Mouse (Mus musculus): ENCODE measurements around the gene Map3k5. TPM values are rescaled to one million over a fixed set of nuclear protein-coding genes. Genes with fewer than 3 reads are reported as not detected.

Map3k5 gene
- polyA plus RNA-seq, 1 experiment from 2014 or later: 0.99 TPM

GRCm38 (mm10) chr10:20153507-20153906 is 219.2 kb downstream of the Map3k5 start:
- H3K9ac ChIP-seq (ENCODE audit: low read length): no peak overlapping the region
- WGBS: 49% methylated on average over 2 of the region's 2 CpGs
- no peaks in the 10 kb centered on the region for H3K9me3 ChIP-seq (ENCODE audit: control insufficient read depth, low read length)
- no peak overlapping the region for H3K4me3 ChIP-seq (ENCODE audit: low read depth, low read length)
- no peaks in the 10 kb centered on the region for H3K36me3 ChIP-seq (ENCODE audit: control insufficient read depth, insufficient read depth, low read length)
- no peak overlapping the region for H3K4me2 ChIP-seq (ENCODE audit: low read depth, severe bottlenecking)
- DNase-seq (ENCODE audit: low spot score): no peak
- H3K27me3 ChIP-seq (ENCODE audit: control insufficient read depth, insufficient read depth, low read length): peaks cover 15% of the 10 kb centered on the region
- no peak overlapping the region for H3K27ac ChIP-seq (replicated peaks; ENCODE audit: low read depth, low read length)
- no peak for ATAC-seq (ENCODE audit: insufficient number of reproducible peaks, low FRiP score, low TSS enrichment, low read depth)
- no peaks in the 10 kb centered on the region for H3K4me1 ChIP-seq (ENCODE audit: control insufficient read depth, insufficient read depth, low read length)

DNA sequence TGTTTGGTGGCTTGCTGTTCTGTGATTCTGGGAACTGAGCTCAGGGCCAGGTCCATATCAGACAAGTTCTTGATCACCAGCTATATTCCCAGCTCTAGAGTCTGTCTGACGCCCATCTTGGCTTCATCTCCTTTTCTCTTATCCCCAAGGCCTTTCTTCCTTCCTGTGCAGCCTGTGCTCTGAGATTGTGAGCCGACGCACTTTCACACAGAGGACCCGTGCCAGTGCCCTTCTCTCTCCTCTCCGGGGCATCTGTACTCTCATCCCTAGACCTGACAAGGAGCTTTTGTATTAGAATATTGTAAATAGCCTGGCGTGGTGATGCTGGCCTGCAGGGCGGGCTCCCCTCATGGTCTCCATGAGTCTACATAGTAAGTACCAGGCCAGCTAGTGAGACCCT is 221.1 kb downstream of the Map3k5 start:
- Histone ChIP-seq H3K27ac (replicated peaks; ENCODE audit: low read depth, low read length) (no peak overlapping the region), H3K4me1 (ENCODE audit: control insufficient read depth, insufficient read depth, low read length) (no peaks in the 10 kb centered on the region), H3K4me2 (ENCODE audit: low read depth, severe bottlenecking) (no peak overlapping the region), H3K4me3 (ENCODE audit: low read depth, low read length) (no peak overlapping the region), H3K36me3 (ENCODE audit: control insufficient read depth, insufficient read depth, low read length) (no peaks in the 10 kb centered on the region), H3K9me3 (ENCODE audit: control insufficient read depth, low read length) (no peaks in the 10 kb centered on the region), H3K9ac (ENCODE audit: low read length) (no peak overlapping the region), H3K27me3 (ENCODE audit: control insufficient read depth, insufficient read depth, low read length) (peaks cover under 1% of the 10 kb centered on the region; the same call in 1 of the 2 replicates)
- WGBS: 83% methylated on average over 7 of the region's 7 CpGs
- ATAC-seq (ENCODE audit: insufficient number of reproducible peaks, low FRiP score, low TSS enrichment, low read depth) (no peak), DNase-seq (ENCODE audit: low spot score) (no peak)

DNA sequence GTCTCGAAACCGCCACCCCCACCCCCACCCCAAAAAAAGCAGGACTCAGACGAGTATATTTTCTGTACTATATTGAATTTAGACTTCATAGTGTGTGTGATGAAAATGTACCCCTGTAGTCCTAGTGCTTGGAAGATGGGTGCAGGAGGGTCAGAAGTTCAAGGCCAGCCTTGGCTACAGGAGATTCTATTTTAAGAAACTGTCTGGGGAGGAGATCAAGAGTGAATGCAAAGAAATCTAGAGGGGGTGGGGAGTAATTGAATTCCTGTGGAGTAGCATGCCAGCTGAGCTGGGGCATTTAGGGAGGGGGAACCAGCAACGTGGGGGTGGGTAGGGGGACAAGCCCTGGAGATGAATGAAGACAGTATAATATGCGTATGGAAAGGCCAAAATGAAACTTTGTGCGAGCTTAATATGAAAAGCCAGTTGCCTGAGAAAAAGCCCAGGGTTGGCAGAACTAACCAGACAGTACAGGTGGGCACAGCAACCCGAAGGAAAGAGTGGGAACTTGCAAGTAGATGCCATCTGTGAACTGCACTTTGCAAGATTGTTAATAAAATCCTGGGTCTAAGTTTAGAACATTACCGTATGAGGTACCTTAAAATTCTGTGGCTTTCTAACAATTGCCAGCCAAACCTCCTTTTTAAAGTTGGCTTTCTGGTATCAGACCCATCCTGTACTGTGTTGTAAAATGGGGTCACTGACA is 222.9 kb downstream of the Map3k5 start:
- Histone ChIP-seq H3K4me1 (ENCODE audit: control insufficient read depth, insufficient read depth, low read length) (no peaks in the 10 kb centered on the region), H3K9ac (ENCODE audit: low read length) (no peak overlapping the region), H3K4me2 (ENCODE audit: low read depth, severe bottlenecking) (no peak overlapping the region), H3K9me3 (ENCODE audit: control insufficient read depth, low read length) (no peaks in the 10 kb centered on the region), H3K27me3 (ENCODE audit: control insufficient read depth, insufficient read depth, low read length) (no peaks in the 10 kb centered on the region), H3K27ac (replicated peaks; ENCODE audit: low read depth, low read length) (no peak overlapping the region), H3K4me3 (ENCODE audit: low read depth, low read length) (no peak overlapping the region), H3K36me3 (ENCODE audit: control insufficient read depth, insufficient read depth, low read length) (no peaks in the 10 kb centered on the region)
- ATAC-seq (ENCODE audit: insufficient number of reproducible peaks, low FRiP score, low TSS enrichment, low read depth): no peak
- DNase-seq (ENCODE audit: low spot score): no peak
- 86% methylated on average over 8 of the region's 8 CpGs for WGBS

- no peak overlapping the region for H3K4me2 ChIP-seq (ENCODE audit: low read depth, severe bottlenecking)
- no peak overlapping the region for H3K27ac ChIP-seq (replicated peaks; ENCODE audit: low read depth, low read length)
- no peaks in the 10 kb centered on the region for H3K36me3 ChIP-seq (ENCODE audit: control insufficient read depth, insufficient read depth, low read length)
- H3K4me1 ChIP-seq (ENCODE audit: control insufficient read depth, insufficient read depth, low read length): no peaks in the 10 kb centered on the region
- no peak overlapping the region for H3K4me3 ChIP-seq (ENCODE audit: low read depth, low read length)
- ATAC-seq (ENCODE audit: insufficient number of reproducible peaks, low FRiP score, low TSS enrichment, low read depth) (no peak), DNase-seq (ENCODE audit: low spot score) (no peak)
- 49% methylated on average over 4 of the region's 4 CpGs for WGBS
- no peaks in the 10 kb centered on the region for H3K9me3 ChIP-seq (ENCODE audit: control insufficient read depth, low read length)
- no peak overlapping the region for H3K9ac ChIP-seq (ENCODE audit: low read length)
- H3K27me3 ChIP-seq (ENCODE audit: control insufficient read depth, insufficient read depth, low read length): no peaks in the 10 kb centered on the region
Observed at GRCm38 (mm10) chr10:20158756-20159155, 224.5 kb downstream of the Map3k5 start.

- H3K9me3 ChIP-seq (ENCODE audit: control insufficient read depth, low read length): no peaks in the 10 kb centered on the region
- H3K4me1 ChIP-seq (ENCODE audit: control insufficient read depth, insufficient read depth, low read length): no peaks in the 10 kb centered on the region
- no peak overlapping the region for H3K4me2 ChIP-seq (ENCODE audit: low read depth, severe bottlenecking)
- no peak for ATAC-seq (ENCODE audit: insufficient number of reproducible peaks, low FRiP score, low TSS enrichment, low read depth)
- no peaks in the 10 kb centered on the region for H3K27me3 ChIP-seq (ENCODE audit: control insufficient read depth, insufficient read depth, low read length)
- no peak overlapping the region for H3K4me3 ChIP-seq (ENCODE audit: low read depth, low read length)
- 84% methylated on average over 5 of the region's 5 CpGs for WGBS
- no peak for DNase-seq (ENCODE audit: low spot score)
- H3K27ac ChIP-seq (replicated peaks; ENCODE audit: low read depth, low read length): no peak overlapping the region
- no peaks in the 10 kb centered on the region for H3K36me3 ChIP-seq (ENCODE audit: control insufficient read depth, insufficient read depth, low read length)
- no peak overlapping the region for H3K9ac ChIP-seq (ENCODE audit: low read length)
Observed at GRCm38 (mm10) chr10:20159308-20159707, 225.0 kb downstream of the Map3k5 start.

- no peak for DNase-seq (ENCODE audit: low spot score)
- Histone ChIP-seq H3K4me3 (ENCODE audit: low read depth, low read length) (no peak overlapping the region), H3K27ac (replicated peaks; ENCODE audit: low read depth, low read length) (no peak overlapping the region), H3K9ac (ENCODE audit: low read length) (no peak overlapping the region), H3K4me2 (ENCODE audit: low read depth, severe bottlenecking) (no peak overlapping the region), H3K27me3 (ENCODE audit: control insufficient read depth, insufficient read depth, low read length) (no peaks in the 10 kb centered on the region), H3K36me3 (ENCODE audit: control insufficient read depth, insufficient read depth, low read length) (no peaks in the 10 kb centered on the region), H3K4me1 (ENCODE audit: control insufficient read depth, insufficient read depth, low read length) (no peaks in the 10 kb centered on the region), H3K9me3 (ENCODE audit: control insufficient read depth, low read length) (no peaks in the 10 kb centered on the region)
- no peak for ATAC-seq (ENCODE audit: insufficient number of reproducible peaks, low FRiP score, low TSS enrichment, low read depth)
- 67% methylated on average over 8 of the region's 8 CpGs for WGBS
Observed at GRCm38 (mm10) chr10:20160914-20161313, 226.6 kb downstream of the Map3k5 start.

DNA sequence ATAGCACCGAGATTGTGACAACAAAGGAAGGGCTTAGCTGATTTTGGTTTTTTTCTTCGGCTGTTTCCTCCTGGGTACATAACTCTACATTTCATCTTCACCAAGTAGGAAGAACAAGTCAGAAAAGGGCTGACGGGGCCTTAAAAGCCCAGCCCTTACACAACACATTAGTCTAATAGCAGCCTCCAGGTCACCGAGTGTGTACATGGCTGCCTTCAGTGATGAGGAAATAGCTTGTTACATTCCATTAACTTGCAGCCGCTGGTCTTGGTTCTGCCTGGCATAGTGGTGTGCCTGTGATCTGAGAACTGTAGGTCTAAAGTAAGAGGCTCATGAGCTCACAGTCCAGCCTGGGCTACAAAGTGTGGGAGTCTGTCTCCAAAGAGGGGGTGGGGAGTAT is 230.5 kb downstream of the Map3k5 start:
- H3K27ac ChIP-seq (replicated peaks; ENCODE audit: low read depth, low read length): no peak overlapping the region
- no peak overlapping the region for H3K9ac ChIP-seq (ENCODE audit: low read length)
- DNase-seq (ENCODE audit: low spot score): no peak
- H3K4me3 ChIP-seq (ENCODE audit: low read depth, low read length): no peak overlapping the region
- no peaks in the 10 kb centered on the region for H3K27me3 ChIP-seq (ENCODE audit: control insufficient read depth, insufficient read depth, low read length)
- H3K4me1 ChIP-seq (ENCODE audit: control insufficient read depth, insufficient read depth, low read length): no peaks in the 10 kb centered on the region
- no peak for ATAC-seq (ENCODE audit: insufficient number of reproducible peaks, low FRiP score, low TSS enrichment, low read depth)
- H3K4me2 ChIP-seq (ENCODE audit: low read depth, severe bottlenecking): no peak overlapping the region
- no peaks in the 10 kb centered on the region for H3K9me3 ChIP-seq (ENCODE audit: control insufficient read depth, low read length)
- 85% methylated on average over 5 of the region's 5 CpGs for WGBS
- H3K36me3 ChIP-seq (ENCODE audit: control insufficient read depth, insufficient read depth, low read length): no peaks in the 10 kb centered on the region

DNA sequence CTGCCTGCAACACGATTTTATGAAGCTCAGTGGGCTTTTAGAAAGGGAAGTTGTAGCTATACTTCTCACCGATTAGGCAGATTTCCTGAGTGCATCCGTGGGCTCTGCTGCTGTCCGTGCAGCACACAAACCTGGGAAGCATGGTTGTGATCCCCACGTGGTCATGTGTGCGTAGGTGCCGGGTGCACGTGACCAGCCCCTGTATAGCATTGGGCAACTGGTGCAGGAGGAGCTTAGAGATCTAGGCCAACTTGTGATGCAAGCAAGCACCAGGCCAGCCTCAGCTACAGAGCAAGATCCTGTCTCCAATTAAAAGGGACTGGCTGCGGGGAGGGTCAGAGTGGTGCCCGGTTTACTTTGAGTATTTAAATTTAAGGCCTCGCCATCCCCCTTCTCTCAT is 232.5 kb downstream of the Map3k5 start:
- Histone ChIP-seq H3K9me3 (ENCODE audit: control insufficient read depth, low read length) (no peaks in the 10 kb centered on the region), H3K27me3 (ENCODE audit: control insufficient read depth, insufficient read depth, low read length) (no peaks in the 10 kb centered on the region), H3K9ac (ENCODE audit: low read length) (no peak overlapping the region), H3K4me1 (ENCODE audit: control insufficient read depth, insufficient read depth, low read length) (no peaks in the 10 kb centered on the region), H3K4me3 (ENCODE audit: low read depth, low read length) (no peak overlapping the region), H3K36me3 (ENCODE audit: control insufficient read depth, insufficient read depth, low read length) (no peaks in the 10 kb centered on the region), H3K4me2 (ENCODE audit: low read depth, severe bottlenecking) (no peak overlapping the region), H3K27ac (replicated peaks; ENCODE audit: low read depth, low read length) (no peak overlapping the region)
- no peak for DNase-seq (ENCODE audit: low spot score)
- no peak for ATAC-seq (ENCODE audit: insufficient number of reproducible peaks, low FRiP score, low TSS enrichment, low read depth)
- 63% methylated on average over 11 of the region's 11 CpGs for WGBS

- WGBS: 90% methylated on average over 4 of the region's 4 CpGs
- no peak overlapping the region for H3K27ac ChIP-seq (replicated peaks; ENCODE audit: low read depth, low read length)
- DNase-seq (ENCODE audit: low spot score): no peak
- no peaks in the 10 kb centered on the region for H3K4me1 ChIP-seq (ENCODE audit: control insufficient read depth, insufficient read depth, low read length)
- H3K4me2 ChIP-seq (ENCODE audit: low read depth, severe bottlenecking): no peak overlapping the region
- no peak overlapping the region for H3K4me3 ChIP-seq (ENCODE audit: low read depth, low read length)
- no peak overlapping the region for H3K9ac ChIP-seq (ENCODE audit: low read length)
- H3K36me3 ChIP-seq (ENCODE audit: control insufficient read depth, insufficient read depth, low read length): no peaks in the 10 kb centered on the region
- ATAC-seq (ENCODE audit: insufficient number of reproducible peaks, low FRiP score, low TSS enrichment, low read depth): no peak
- no peaks in the 10 kb centered on the region for H3K27me3 ChIP-seq (ENCODE audit: control insufficient read depth, insufficient read depth, low read length)
- H3K9me3 ChIP-seq (ENCODE audit: control insufficient read depth, low read length): no peaks in the 10 kb centered on the region
Observed at GRCm38 (mm10) chr10:20167467-20167866, 233.2 kb downstream of the Map3k5 start.
